Mouse (Mus musculus): Measurements from ENCODE around the gene Atcay.

GRCm38 (mm10) chr10:81197305-81197704 lies 33.3 kb downstream of the Atcay start:
- TF ChIP-seq CTCF (IDR thresholded peaks at IDR 0.05; ENCODE audit: extremely low read depth, insufficient read depth, low read length) = no peak
- no peak for TF ChIP-seq POLR2A (IDR thresholded peaks at IDR 0.05; ENCODE audit: extremely low read depth, insufficient read depth, low read length)
